Mouse (Mus musculus): ENCODE data around the gene Foxl1.

Gene Foxl1

GRCm38 (mm10) chr8:121092627-121093026 lies 35.1 kb upstream of the Foxl1 start:
- 3% methylated on average over 16 of the region's 16 CpGs for WGBS

GRCm38 (mm10) chr8:121093496-121093895 lies 34.2 kb upstream of the Foxl1 start:
- WGBS: 52% methylated on average over 6 of the region's 6 CpGs

- WGBS: 57% methylated on average over 17 of the region's 17 CpGs
Measured at GRCm38 (mm10) chr8:121104049-121104818, 23.5 kb upstream of the Foxl1 start.

- WGBS: under 1% methylated on average over 75 of the region's 75 CpGs
Measured at GRCm38 (mm10) chr8:121107668-121108656, 19.8 kb upstream of the Foxl1 start, which contains the start of gene Mthfsd. Gene Mthfsd, minus strand, starts transcription at chr8:121108392.

- 8% methylated on average over 5 of the region's 5 CpGs for WGBS
Measured at GRCm38 (mm10) chr8:121108657-121109056, 19.1 kb upstream of the Foxl1 start.

- 56% methylated on average over 7 of the region's 7 CpGs for WGBS
Measured at GRCm38 (mm10) chr8:121111145-121111907, 16.4 kb upstream of the Foxl1 start.

- 2% methylated on average over 21 of the region's 21 CpGs for WGBS
Measured at GRCm38 (mm10) chr8:121113261-121113660, 14.5 kb upstream of the Foxl1 start.

GRCm38 (mm10) chr8:121115136-121115535 lies 12.6 kb upstream of the Foxl1 start:
- WGBS: 4% methylated on average over 25 of the region's 25 CpGs

- WGBS: 3% methylated on average over 25 of the region's 25 CpGs
Measured at GRCm38 (mm10) chr8:121115948-121116347, 11.8 kb upstream of the Foxl1 start, which contains the start of gene Foxc2. Gene Foxc2, plus strand, starts transcription at chr8:121116171.

GRCm38 (mm10) chr8:121116591-121117185 lies 11.1 kb upstream of the Foxl1 start:
- WGBS: 2% methylated on average over 55 of the region's 55 CpGs

GRCm38 (mm10) chr8:121117186-121117651 lies 10.5 kb upstream of the Foxl1 start:
- WGBS: under 1% methylated on average over 60 of the region's 62 CpGs

- WGBS: 7% methylated on average over 28 of the region's 28 CpGs
Measured at GRCm38 (mm10) chr8:121117906-121118305, 9.8 kb upstream of the Foxl1 start.

GRCm38 (mm10) chr8:121118634-121119420 lies 8.9 kb upstream of the Foxl1 start:
- 19% methylated on average over 18 of the region's 18 CpGs for WGBS

GRCm38 (mm10) chr8:121119635-121120455 lies 7.9 kb upstream of the Foxl1 start:
- WGBS: 29% methylated on average over 12 of the region's 12 CpGs

- 24% methylated on average over 17 of the region's 17 CpGs for WGBS
Measured at GRCm38 (mm10) chr8:121120456-121121419, 7.0 kb upstream of the Foxl1 start.

GRCm38 (mm10) chr8:121121704-121122103 lies 6.0 kb upstream of the Foxl1 start:
- WGBS: 16% methylated on average over 8 of the region's 8 CpGs

GRCm38 (mm10) chr8:121122368-121122767 lies 5.4 kb upstream of the Foxl1 start:
- 29% methylated on average over 7 of the region's 7 CpGs for WGBS

- 48% methylated on average over 2 of the region's 2 CpGs for WGBS
Measured at GRCm38 (mm10) chr8:121123113-121123512, 4.6 kb upstream of the Foxl1 start.

All from cerebral cortex, adult 2 months (tissue).